Mouse (Mus musculus): ENCODE results near the gene Tmbim1. TPM values are rescaled to one million over a fixed set of nuclear protein-coding genes. Genes with fewer than 3 reads are reported as not detected.
A peak's percentile ranks its signal among the peaks of the same experiment; 100 is the strongest.
"Not testable (repeated sequence)": the region's sequence is repeated elsewhere in the genome, so short reads cannot be mapped to it uniquely, and the experiment has no call there.

The Tmbim1 gene
- polyA plus RNA-seq, 1 experiment from 2014 or later = 6.8 TPM

DNA sequence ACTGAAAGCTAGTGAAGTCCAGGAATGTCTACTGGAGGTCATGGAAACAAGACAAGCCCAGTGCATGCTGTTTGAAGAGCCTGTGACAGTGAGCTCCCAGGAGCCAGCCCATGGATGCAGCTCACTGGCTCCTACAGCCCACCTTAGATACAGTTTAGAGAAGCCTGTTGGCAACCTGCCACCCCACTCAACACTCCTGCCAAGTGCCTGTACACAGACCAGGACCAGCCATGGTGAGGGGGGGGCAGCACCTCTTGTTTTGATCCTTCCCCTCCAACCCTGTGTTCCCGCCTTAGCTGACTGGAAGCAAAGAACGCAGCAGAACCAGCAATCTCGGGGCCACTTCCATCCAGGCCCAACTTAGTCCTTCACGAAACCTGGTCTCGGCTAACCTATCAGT lies 15.3 kb downstream of the Tmbim1 start:
- Histone ChIP-seq H3K9ac (replicated peaks) (no peak overlapping the region), H3K4me3 (no peak overlapping the region), H3K27me3 (no peaks in the 10 kb centered on the region), H3K27ac (replicated peaks) (no peak overlapping the region), H3K36me3 (no peaks in the 10 kb centered on the region; the same call in 1 of the 2 replicates), H3K9me3 (no peaks in the 10 kb centered on the region), H3K4me2 (replicated peaks) (no peak overlapping the region), H3K4me1 (peaks cover 19% of the 10 kb centered on the region)
- WGBS = 76% methylated on average over 5 of the region's 5 CpGs
- ATAC-seq (replicated peaks) = no peak

DNA sequence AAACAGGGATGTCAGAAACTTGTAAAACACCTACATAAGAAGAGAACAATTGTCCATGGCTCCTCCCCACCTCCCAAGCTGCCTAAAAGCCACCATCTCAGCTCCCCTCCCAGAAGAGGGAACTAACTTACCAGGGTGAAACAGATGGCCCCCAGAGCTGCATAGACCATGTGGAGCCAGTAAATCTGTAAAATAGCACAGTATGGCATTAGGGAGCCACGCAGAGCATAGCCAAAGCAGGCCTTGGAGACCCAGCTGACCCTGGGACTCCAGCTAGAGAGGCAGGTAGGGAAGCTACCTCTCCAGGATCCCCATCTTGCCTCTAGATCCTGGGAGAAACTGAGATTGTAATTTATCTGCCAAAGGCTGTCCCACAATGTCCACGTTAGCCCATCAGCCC lies 15.7 kb downstream of the Tmbim1 start:
- H3K27ac ChIP-seq (replicated peaks) = no peak overlapping the region
- ATAC-seq (replicated peaks) = no peak
- H3K9ac ChIP-seq (replicated peaks) = no peak overlapping the region
- H3K4me1 ChIP-seq = peaks cover 18% of the 10 kb centered on the region
- no peaks in the 10 kb centered on the region for H3K27me3 ChIP-seq
- no peak overlapping the region for H3K4me3 ChIP-seq
- WGBS = 89% methylated on average over 2 of the region's 2 CpGs
- no peak overlapping the region for H3K4me2 ChIP-seq (replicated peaks)
- no peaks in the 10 kb centered on the region for H3K9me3 ChIP-seq
- H3K36me3 ChIP-seq = no peaks in the 10 kb centered on the region; the same call in 1 of the 2 replicates

DNA sequence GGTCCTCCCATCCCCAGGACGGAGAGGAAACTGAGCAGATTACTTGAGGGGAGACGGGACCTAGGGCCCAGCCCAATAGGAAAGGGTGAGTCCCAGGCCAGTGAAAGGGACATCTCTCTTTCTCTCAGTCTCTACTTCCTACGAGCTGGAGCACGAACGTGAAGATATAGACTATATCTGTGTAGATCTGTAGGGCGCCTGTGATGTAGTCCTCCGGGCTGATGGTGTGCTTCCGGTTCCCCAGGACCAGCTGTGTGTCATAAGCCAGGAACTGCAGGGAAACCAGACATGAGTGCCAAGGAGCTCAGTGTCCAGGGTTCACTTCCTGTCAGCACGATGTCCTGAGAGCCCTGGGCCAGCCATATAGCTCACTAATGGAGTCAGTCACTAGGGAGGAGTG lies 16.2 kb downstream of the Tmbim1 start:
- Histone ChIP-seq H3K9ac (replicated peaks) (no peak overlapping the region), H3K9me3 (no peaks in the 10 kb centered on the region), H3K27ac (replicated peaks) (no peak overlapping the region), H3K27me3 (no peaks in the 10 kb centered on the region), H3K4me1 (peaks cover 18% of the 10 kb centered on the region), H3K36me3 (no peaks in the 10 kb centered on the region; the same call in 1 of the 2 replicates), H3K4me3 (no peak overlapping the region), H3K4me2 (replicated peaks) (no peak overlapping the region)
- 91% methylated on average over 9 of the region's 9 CpGs for WGBS
- ATAC-seq (replicated peaks) = no peak

DNA sequence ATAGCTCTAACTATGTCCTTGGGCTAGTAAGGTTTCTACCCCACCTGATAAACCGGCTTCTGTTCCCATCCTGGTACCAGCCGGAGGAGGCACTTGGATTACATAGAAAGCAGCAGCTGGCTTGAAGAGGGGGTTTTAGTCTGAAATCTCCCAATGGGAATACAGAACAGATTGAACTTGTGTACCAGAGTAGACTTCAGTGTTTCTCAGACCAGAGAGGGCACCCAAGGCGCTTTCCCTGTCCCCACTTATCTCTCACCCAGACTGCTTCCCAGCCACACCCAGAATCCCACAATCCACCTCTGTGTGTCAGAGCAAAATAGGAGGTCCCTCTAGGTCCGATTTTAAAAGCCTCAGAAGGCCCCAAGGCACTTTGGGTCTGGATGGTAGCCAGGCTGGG lies 17.1 kb downstream of the Tmbim1 start:
- 81% methylated on average over 4 of the region's 4 CpGs for WGBS
- H3K9ac ChIP-seq (replicated peaks) = no peak overlapping the region
- no peak overlapping the region for H3K27ac ChIP-seq (replicated peaks)
- H3K4me1 ChIP-seq = peaks cover 24% of the 10 kb centered on the region
- no peaks in the 10 kb centered on the region; the same call in 1 of the 2 replicates for H3K36me3 ChIP-seq
- H3K4me3 ChIP-seq = no peak overlapping the region
- H3K27me3 ChIP-seq = no peaks in the 10 kb centered on the region
- ATAC-seq (replicated peaks) = no peak
- H3K9me3 ChIP-seq = no peaks in the 10 kb centered on the region
- no peak overlapping the region for H3K4me2 ChIP-seq (replicated peaks)

DNA sequence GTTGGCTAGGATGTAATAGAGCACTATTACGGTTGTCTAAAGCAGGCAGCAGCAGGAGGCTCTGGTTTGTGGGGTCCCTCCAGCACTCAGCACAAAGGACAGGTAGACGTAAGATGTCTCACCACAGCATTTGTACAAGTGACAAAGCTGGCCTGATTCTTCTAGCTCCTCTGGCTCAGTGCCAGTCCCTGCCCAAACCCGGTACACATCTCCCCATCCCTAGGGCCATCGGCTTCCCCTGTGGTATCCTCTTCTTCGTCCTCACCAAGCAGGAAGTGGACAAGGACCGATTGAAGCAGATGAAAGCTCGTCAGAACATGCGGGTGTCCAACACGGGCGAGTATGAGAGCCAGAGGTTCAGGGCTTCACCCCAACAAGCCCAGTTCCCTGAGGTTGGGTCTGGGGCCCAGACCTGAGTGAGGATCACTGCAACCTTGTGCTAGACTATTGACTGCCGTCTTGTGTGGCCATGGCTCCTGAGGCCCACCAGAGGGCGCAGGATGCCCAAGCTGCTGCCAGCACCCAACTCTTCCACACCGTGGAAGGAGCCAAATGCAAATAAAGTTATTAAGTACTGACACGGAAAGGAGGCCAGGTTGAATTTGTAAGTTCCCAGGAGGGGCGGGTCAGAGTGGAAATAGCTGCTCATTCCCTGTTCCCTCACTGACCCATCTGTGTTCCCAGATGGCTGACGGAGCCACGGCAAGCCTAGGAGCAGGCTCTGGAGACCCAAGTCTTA lies 18.4 kb downstream of the Tmbim1 start:
- peaks cover 31% of the 10 kb centered on the region for H3K4me1 ChIP-seq
- H3K4me3 ChIP-seq; H3K9me3 ChIP-seq; H3K9ac ChIP-seq (replicated peaks); H3K4me2 ChIP-seq (replicated peaks); H3K27ac ChIP-seq (replicated peaks); H3K27me3 ChIP-seq; ATAC-seq (replicated peaks); H3K36me3 ChIP-seq: not testable (repeated sequence)
- WGBS = 60% methylated on average over 15 of the region's 17 CpGs

DNA sequence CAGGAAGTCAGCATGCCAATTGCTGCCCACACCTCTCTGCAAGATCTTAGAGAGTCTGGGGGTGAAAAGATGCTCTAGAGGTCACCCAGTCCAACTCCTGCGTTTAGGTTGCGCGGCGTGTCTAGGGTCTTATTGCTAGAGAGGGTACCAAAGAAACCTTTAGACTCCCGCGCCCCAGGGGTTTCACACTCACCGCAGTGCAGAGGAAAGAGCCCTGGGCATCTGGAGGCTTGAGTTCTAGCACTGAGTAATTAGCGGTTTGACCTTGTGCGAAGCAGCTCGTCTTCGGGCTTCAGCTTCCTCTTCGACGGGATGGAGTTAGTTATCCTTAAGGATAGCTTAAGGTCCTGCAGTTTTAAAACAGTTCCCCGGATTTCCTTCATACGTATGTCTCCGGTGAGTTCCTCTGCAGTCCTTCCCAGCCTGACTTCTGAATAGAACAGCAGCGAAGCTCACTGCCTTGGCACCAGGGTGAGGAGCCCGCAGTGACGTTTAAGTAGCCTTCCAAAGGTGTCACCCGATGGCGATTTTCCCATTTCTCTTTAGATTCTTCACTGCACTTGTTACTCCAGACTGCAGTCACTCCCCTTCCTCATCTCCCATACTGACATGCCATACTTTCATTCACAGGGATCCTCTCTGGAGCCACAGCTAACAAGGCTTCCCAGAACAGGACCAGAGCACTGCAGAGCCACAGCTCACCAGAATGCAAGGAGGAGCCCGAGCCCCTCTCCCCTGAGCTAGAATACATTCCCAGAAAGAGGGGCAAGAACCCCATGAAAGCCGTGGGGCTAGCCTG lies 20.0 kb downstream of the Tmbim1 start:
- no peaks in the 10 kb centered on the region for H3K27me3 ChIP-seq
- WGBS = 4% methylated on average over 23 of the region's 23 CpGs
- H3K9ac ChIP-seq (replicated peaks) = peak overlapping the region; percentile 65
- no peak overlapping the region for H3K27ac ChIP-seq (replicated peaks)
- no peak for ATAC-seq (replicated peaks)
- H3K36me3 ChIP-seq = peaks cover 23% of the 10 kb centered on the region
- H3K4me3 ChIP-seq = peak overlapping the region; percentile 90
- H3K4me2 ChIP-seq (replicated peaks) = peak overlapping the region; percentile 61
- H3K4me1 ChIP-seq = peaks cover 31% of the 10 kb centered on the region
- no peaks in the 10 kb centered on the region for H3K9me3 ChIP-seq

DNA sequence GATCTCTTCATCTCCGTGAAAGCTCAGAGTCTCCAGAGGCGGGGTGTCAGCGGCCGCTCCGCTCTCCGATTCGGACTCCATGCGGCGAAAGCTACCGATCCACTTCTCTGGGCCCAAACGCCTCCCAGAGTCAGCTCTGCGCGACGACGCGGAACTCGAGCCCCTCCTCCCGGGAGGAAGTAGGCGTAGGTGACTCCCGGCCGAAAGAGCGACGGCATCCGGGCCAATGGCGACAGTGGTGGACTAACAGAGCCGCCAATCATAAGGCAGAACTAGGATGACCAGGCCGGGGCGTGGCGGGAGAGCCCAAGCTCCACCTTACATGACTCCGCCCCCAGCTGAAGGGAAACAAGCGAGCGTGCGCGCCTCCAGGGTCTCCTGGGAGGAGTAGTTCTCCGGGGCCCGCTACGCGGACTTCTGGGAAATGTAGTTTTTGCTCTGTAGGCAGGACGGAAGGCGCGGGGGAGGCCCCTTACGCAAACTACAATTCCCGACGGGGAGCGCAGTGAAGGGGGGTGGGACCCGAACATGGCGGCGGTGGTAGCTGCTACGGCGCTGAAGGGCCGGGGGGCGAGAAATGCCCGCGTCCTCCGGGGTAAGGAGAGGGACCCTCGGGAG lies 20.8 kb downstream of the Tmbim1 start, which contains the start of the genes Aamp and Pnkd:
TSS of gene Aamp (minus strand) at position 196 of the 618 bp plus-strand sequence.
TSS of gene Pnkd (plus strand) at position 388 of the 618 bp plus-strand sequence.
- WGBS = under 1% methylated on average over 56 of the region's 56 CpGs
- peak within 1 kb of the TSS; percentile 62 for H3K4me2 ChIP-seq (replicated peaks)
- no peaks in the 10 kb centered on the region for H3K27me3 ChIP-seq
- H3K9ac ChIP-seq (replicated peaks) = peak within 1 kb of the TSS; percentile 84
- no peaks in the 10 kb centered on the region for H3K9me3 ChIP-seq
- H3K27ac ChIP-seq (replicated peaks) = peak within 1 kb of the TSS; percentile 76
- H3K4me1 ChIP-seq = peaks cover 26% of the 10 kb centered on the region
- H3K36me3 ChIP-seq = peaks cover 29% of the 10 kb centered on the region
- peak within 1 kb of the TSS; percentile 90 for H3K4me3 ChIP-seq
- peak; percentile 98 for ATAC-seq (replicated peaks)

DNA sequence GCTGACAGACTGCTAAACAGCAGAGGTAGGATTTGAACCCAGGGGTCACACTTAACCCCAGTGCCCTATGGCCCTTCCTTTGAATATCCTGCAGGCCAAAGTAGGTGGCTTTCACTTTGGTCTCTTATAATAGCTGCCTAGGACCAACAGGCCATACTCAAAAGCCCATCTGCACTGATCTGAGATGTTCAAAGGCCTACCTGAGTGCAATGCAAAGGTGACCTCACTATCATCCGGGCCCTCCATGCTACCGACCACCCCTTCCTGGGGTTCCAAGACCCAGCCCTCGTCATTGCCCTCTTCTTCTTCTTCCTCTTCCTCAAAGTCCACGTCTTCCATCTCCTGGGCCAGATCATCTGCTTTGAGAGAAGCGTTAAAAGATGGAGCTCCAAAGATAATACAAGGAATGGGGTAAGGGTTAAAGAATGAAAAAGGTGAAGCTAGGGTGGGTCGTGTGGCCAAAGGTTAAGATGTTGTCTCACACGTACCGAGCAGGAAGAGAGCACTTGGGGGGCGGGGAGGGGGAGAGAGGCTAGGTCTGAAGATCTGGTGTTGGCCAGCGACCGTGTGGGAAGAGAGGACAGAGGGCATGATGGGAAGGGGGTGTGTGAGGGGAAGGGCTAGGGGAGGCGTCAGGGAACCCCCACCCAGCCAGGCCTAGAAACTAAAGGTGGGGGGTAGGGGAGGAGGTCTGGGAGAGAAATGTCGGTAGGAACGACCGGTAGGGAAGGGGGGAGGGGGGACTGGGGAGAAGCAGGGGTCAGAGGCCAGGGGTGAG lies 21.5 kb downstream of the Tmbim1 start:
- H3K9me3 ChIP-seq = no peaks in the 10 kb centered on the region
- no peaks in the 10 kb centered on the region for H3K27me3 ChIP-seq
- H3K4me1 ChIP-seq = peaks cover 26% of the 10 kb centered on the region
- peak; percentile 35 for ATAC-seq (replicated peaks)
- H3K36me3 ChIP-seq = peaks cover 35% of the 10 kb centered on the region
- H3K27ac ChIP-seq (replicated peaks) = peak overlapping the region; percentile 76
- peak overlapping the region; percentile 90 for H3K4me3 ChIP-seq
- H3K4me2 ChIP-seq (replicated peaks) = peak overlapping the region; percentile 62
- H3K9ac ChIP-seq (replicated peaks) = peak overlapping the region; percentile 84
- 16% methylated on average over 15 of the region's 15 CpGs for WGBS

DNA sequence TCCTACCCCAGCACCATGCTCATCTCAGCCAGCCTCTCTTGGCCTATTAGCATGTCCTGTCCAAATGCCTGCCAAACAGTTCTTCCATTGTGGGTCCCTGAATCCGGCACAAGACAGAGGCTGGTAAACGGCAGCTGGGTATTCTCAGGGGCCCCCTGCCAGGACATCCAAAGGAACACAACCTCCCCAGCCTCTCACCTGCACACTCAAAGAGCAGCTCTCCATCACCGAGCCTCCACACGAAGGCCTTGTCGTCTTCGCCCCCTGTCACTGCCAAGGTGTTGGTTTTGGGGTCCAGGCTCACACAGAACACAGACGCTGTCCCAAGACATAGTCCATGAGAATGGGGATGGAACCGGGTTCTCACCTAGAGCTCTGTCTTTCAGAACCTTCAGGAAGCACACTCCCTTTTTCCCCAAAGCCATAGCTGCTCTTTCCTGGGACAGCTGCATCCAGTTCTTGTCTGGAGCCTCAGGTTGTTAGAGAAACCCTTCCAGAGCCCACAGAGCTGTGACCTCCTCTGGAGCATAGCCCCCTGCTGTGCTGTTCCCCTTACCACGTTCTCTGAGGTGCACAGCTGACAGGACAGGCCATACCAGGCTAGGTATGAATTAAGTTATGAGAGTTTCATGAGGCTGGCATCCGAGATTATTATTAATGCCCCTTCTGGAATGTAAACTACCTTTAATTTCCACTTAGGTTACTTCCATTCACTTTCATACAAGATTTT lies 22.4 kb downstream of the Tmbim1 start:
- H3K4me2 ChIP-seq (replicated peaks) = peak overlapping the region; percentile 62; the same call in 1 of the 2 replicates
- no peak for ATAC-seq (replicated peaks)
- WGBS = 84% methylated on average over 10 of the region's 10 CpGs

DNA sequence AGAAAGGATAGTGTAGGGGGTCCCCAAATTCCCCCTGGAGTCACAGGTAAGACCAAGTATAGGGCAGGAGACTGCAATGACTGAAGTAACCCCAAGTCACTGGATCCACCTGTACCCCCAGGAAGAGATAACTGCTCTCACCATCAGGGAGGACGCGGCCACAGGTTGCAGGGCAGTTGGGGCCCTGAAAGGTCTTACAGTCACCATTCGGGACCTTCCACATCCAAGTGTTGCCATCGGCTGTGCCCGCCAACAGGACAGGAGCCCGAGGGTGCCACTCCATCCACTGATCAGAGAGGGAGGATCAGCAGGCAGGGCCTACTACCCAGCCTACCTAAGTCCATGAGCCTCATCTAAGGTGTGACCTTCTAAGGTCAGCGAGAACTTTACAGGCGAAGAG lies 23.5 kb downstream of the Tmbim1 start:
- Histone ChIP-seq H3K4me2 (replicated peaks) (no peak overlapping the region), H3K9me3 (no peaks in the 10 kb centered on the region), H3K27me3 (no peaks in the 10 kb centered on the region), H3K9ac (replicated peaks) (no peak overlapping the region), H3K36me3 (peaks cover 35% of the 10 kb centered on the region), H3K27ac (replicated peaks) (no peak overlapping the region), H3K4me3 (no peak overlapping the region), H3K4me1 (peaks cover 23% of the 10 kb centered on the region)
- WGBS = 96% methylated on average over 8 of the region's 8 CpGs
- no peak for ATAC-seq (replicated peaks)

More for the DNA sequence above, 22.4 kb downstream of the Tmbim1 start:
- H3K36me3 ChIP-seq = peaks cover 35% of the 10 kb centered on the region
- no peaks in the 10 kb centered on the region for H3K9me3 ChIP-seq
- H3K4me1 ChIP-seq = peaks cover 26% of the 10 kb centered on the region
- H3K27me3 ChIP-seq = no peaks in the 10 kb centered on the region
- H3K9ac ChIP-seq (replicated peaks) = no peak overlapping the region
- no peak overlapping the region for H3K27ac ChIP-seq (replicated peaks)
- no peak overlapping the region for H3K4me3 ChIP-seq

DNA sequence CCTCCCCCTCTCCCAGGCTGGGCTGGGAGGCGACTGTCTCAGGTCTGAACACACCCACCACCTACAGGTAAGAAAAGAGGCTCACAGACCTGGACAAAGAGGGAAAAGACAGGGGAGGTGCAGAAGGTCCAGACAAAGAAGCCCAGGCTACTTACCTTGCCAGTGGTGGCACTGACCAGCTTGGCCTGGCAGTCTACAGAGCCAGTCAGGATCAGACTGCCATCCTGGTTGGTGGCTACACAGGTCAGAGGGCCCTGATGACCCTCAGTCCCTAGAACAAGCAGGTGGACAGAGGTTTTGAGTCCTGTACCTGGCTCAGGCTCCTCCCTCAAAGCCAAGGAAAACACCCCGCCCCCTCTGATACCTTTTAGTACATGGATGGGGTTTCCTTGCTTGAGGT lies 24.1 kb downstream of the Tmbim1 start:
- Histone ChIP-seq H3K4me3 (no peak overlapping the region), H3K9ac (replicated peaks) (no peak overlapping the region), H3K9me3 (no peaks in the 10 kb centered on the region), H3K36me3 (peaks cover 35% of the 10 kb centered on the region), H3K4me2 (replicated peaks) (no peak overlapping the region), H3K4me1 (peaks cover 23% of the 10 kb centered on the region), H3K27me3 (no peaks in the 10 kb centered on the region), H3K27ac (replicated peaks) (no peak overlapping the region)
- 98% methylated on average over 2 of the region's 2 CpGs for WGBS
- ATAC-seq (replicated peaks) = no peak
